Mouse (Mus musculus): ENCODE results near the gene Srp68. TPM values are rescaled to one million over a fixed set of nuclear protein-coding genes. Genes with fewer than 3 reads are reported as not detected.

Gene Srp68
- polyA plus RNA-seq, 1 experiment: 49.3 TPM

GRCm38 (mm10) chr11:116208660-116209059, 65.4 kb downstream of the Srp68 start:
- Histone ChIP-seq H3K36me3 (ENCODE audit: control insufficient read depth, insufficient read depth, low read length) (no peaks in the 10 kb centered on the region), H3K27ac (ENCODE audit: control insufficient read depth, insufficient read depth, low read depth, low read length) (no peak overlapping the region), H3K4me3 (ENCODE audit: control insufficient read depth, low read depth, low read length) (no peak overlapping the region), H3K27me3 (ENCODE audit: control insufficient read depth, insufficient read depth, low read length) (no peaks in the 10 kb centered on the region), H3K4me1 (ENCODE audit: control insufficient read depth, insufficient read depth, low read length) (0 out of 2 replicates have a peak, but pooled peaks cover 2% of the 10 kb centered on the region)
- TF ChIP-seq POLR2A (IDR thresholded peaks at IDR 0.05; ENCODE audit: control insufficient read depth, low read depth, low read length): no peak
- TF ChIP-seq CTCF (IDR thresholded peaks at IDR 0.05; ENCODE audit: control insufficient read depth, insufficient read depth, insufficient replicate concordance, low read depth, low read length): no peak

- TF ChIP-seq POLR2A (IDR thresholded peaks at IDR 0.05; ENCODE audit: control insufficient read depth, low read depth, low read length) (no peak), CTCF (IDR thresholded peaks at IDR 0.05; ENCODE audit: control insufficient read depth, insufficient read depth, insufficient replicate concordance, low read depth, low read length) (no peak)
- Histone ChIP-seq H3K27ac (ENCODE audit: control insufficient read depth, insufficient read depth, low read depth, low read length) (no peak overlapping the region), H3K36me3 (ENCODE audit: control insufficient read depth, insufficient read depth, low read length) (no peaks in the 10 kb centered on the region), H3K4me1 (ENCODE audit: control insufficient read depth, insufficient read depth, low read length) (0 out of 2 replicates have a peak, but pooled peaks cover 2% of the 10 kb centered on the region), H3K27me3 (ENCODE audit: control insufficient read depth, insufficient read depth, low read length) (no peaks in the 10 kb centered on the region), H3K4me3 (ENCODE audit: control insufficient read depth, low read depth, low read length) (no peak overlapping the region)
These were observed 67.3 kb downstream of the Srp68 start for GRCm38 (mm10) chr11:116206678-116207077.

GRCm38 (mm10) chr11:116203150-116203549, 70.9 kb downstream of the Srp68 start:
- TF ChIP-seq POLR2A (IDR thresholded peaks at IDR 0.05; ENCODE audit: control insufficient read depth, low read depth, low read length): no peak
- Histone ChIP-seq H3K36me3 (ENCODE audit: control insufficient read depth, insufficient read depth, low read length) (no peaks in the 10 kb centered on the region), H3K4me3 (ENCODE audit: control insufficient read depth, low read depth, low read length) (no peak overlapping the region), H3K27ac (ENCODE audit: control insufficient read depth, insufficient read depth, low read depth, low read length) (no peak overlapping the region), H3K4me1 (ENCODE audit: control insufficient read depth, insufficient read depth, low read length) (peaks cover 5% of the 10 kb centered on the region), H3K27me3 (ENCODE audit: control insufficient read depth, insufficient read depth, low read length) (no peaks in the 10 kb centered on the region)

GRCm38 (mm10) chr11:116201151-116201550, 72.9 kb downstream of the Srp68 start:
- no peak overlapping the region for H3K27ac ChIP-seq (ENCODE audit: control insufficient read depth, insufficient read depth, low read depth, low read length)
- peaks cover 12% of the 10 kb centered on the region for H3K4me1 ChIP-seq (ENCODE audit: control insufficient read depth, insufficient read depth, low read length)
- H3K36me3 ChIP-seq (ENCODE audit: control insufficient read depth, insufficient read depth, low read length): peaks cover 2% of the 10 kb centered on the region; the same call in 1 of the 2 replicates
- H3K4me3 ChIP-seq (ENCODE audit: control insufficient read depth, low read depth, low read length): no peak overlapping the region
- TF ChIP-seq POLR2A (IDR thresholded peaks at IDR 0.05; ENCODE audit: control insufficient read depth, low read depth, low read length) (no peak), CTCF (IDR thresholded peaks at IDR 0.05; ENCODE audit: control insufficient read depth, insufficient read depth, insufficient replicate concordance, low read depth, low read length) (no peak)
- H3K27me3 ChIP-seq (ENCODE audit: control insufficient read depth, insufficient read depth, low read length): no peaks in the 10 kb centered on the region

DNA sequence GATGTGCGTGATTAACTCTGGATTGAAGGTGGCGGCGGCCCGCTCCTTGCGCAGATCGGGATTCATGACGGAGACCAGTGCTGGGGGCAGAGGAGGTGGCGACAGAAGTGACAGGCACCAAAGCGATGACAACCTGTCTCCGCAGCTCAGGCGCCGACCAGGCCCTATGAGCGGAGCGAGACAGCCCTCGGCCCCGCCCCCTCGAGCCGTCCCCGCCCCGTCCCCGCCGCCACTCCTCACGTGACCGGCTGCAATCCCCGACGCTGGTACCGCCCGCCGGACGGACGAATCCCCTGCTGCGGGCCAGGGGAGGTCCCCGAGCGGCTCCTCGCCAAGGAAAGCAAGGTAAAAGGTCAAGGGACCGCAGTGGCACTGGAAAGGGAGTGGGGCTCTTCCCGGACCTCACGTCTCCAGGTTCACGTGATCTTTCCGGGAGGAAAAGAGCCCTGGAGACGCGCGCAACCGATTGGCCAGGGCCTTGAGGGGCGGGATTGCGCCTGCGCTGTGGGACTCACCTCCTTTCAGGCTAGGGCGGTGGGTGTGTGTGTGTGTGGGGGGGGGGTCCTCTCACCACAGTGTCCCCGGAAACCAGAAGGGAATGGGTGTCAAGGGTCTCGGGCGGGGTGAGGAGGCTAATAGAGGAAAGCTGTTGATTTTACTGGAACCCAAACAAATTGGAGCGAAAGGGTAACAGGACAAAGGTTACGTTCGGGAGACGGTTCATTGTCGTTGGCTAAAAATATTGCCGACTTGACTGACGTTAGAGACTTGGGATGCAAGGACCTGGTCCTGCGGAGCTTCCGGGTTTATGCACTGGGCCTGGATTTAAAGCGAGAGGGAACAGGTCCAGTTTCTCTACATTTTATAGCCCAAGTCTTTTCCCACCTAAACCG, 75.1 kb downstream of the Srp68 start, which contains the start of the genes Ten1 and Acox1:
TSS of gene Ten1 (plus strand) at position 217 of the 893 bp plus-strand sequence.
TSS of gene Acox1 (minus strand) at position 407 of the 893 bp plus-strand sequence.
- H3K27ac ChIP-seq (ENCODE audit: control insufficient read depth, insufficient read depth, low read depth, low read length): peak within 1 kb of the TSS; percentile 95
- peak; percentile 68 for TF ChIP-seq POLR2A (IDR thresholded peaks at IDR 0.05; ENCODE audit: control insufficient read depth, low read depth, low read length)
- no peak for TF ChIP-seq CTCF (IDR thresholded peaks at IDR 0.05; ENCODE audit: control insufficient read depth, insufficient read depth, insufficient replicate concordance, low read depth, low read length)
- peaks cover 12% of the 10 kb centered on the region for H3K4me1 ChIP-seq (ENCODE audit: control insufficient read depth, insufficient read depth, low read length)
- H3K27me3 ChIP-seq (ENCODE audit: control insufficient read depth, insufficient read depth, low read length): no peaks in the 10 kb centered on the region
- H3K36me3 ChIP-seq (ENCODE audit: control insufficient read depth, insufficient read depth, low read length): peaks cover 2% of the 10 kb centered on the region; the same call in 1 of the 2 replicates
- peak within 1 kb of the TSS; percentile 96 for H3K4me3 ChIP-seq (ENCODE audit: control insufficient read depth, low read depth, low read length)

GRCm38 (mm10) chr11:116198132-116198531, 75.9 kb downstream of the Srp68 start:
- Histone ChIP-seq H3K4me1 (ENCODE audit: control insufficient read depth, insufficient read depth, low read length) (peaks cover 12% of the 10 kb centered on the region), H3K27ac (ENCODE audit: control insufficient read depth, insufficient read depth, low read depth, low read length) (peak overlapping the region; percentile 50), H3K4me3 (ENCODE audit: control insufficient read depth, low read depth, low read length) (peak overlapping the region; percentile 96), H3K36me3 (ENCODE audit: control insufficient read depth, insufficient read depth, low read length) (peaks cover 2% of the 10 kb centered on the region; the same call in 1 of the 2 replicates), H3K27me3 (ENCODE audit: control insufficient read depth, insufficient read depth, low read length) (no peaks in the 10 kb centered on the region)
- no peak for TF ChIP-seq CTCF (IDR thresholded peaks at IDR 0.05; ENCODE audit: control insufficient read depth, insufficient read depth, insufficient replicate concordance, low read depth, low read length)

- no peak for TF ChIP-seq POLR2A (IDR thresholded peaks at IDR 0.05; ENCODE audit: control insufficient read depth, low read depth, low read length)
- TF ChIP-seq CTCF (IDR thresholded peaks at IDR 0.05; ENCODE audit: control insufficient read depth, insufficient read depth, insufficient replicate concordance, low read depth, low read length): no peak
- no peaks in the 10 kb centered on the region for H3K27me3 ChIP-seq (ENCODE audit: control insufficient read depth, insufficient read depth, low read length)
- H3K4me3 ChIP-seq (ENCODE audit: control insufficient read depth, low read depth, low read length): peak overlapping the region; percentile 35
- peaks cover 12% of the 10 kb centered on the region for H3K4me1 ChIP-seq (ENCODE audit: control insufficient read depth, insufficient read depth, low read length)
- H3K36me3 ChIP-seq (ENCODE audit: control insufficient read depth, insufficient read depth, low read length): peaks cover 2% of the 10 kb centered on the region; the same call in 1 of the 2 replicates
- no peak overlapping the region for H3K27ac ChIP-seq (ENCODE audit: control insufficient read depth, insufficient read depth, low read depth, low read length)
These were observed 76.5 kb downstream of the Srp68 start for GRCm38 (mm10) chr11:116197584-116197906.

Data from testis, adult 2 months (tissue).